Mouse (Mus musculus) heart, embryonic 11.5 days (tissue): ENCODE data around the gene Arid5b. TPM values are rescaled to one million over a fixed set of nuclear protein-coding genes. Genes with fewer than 3 reads are reported as not detected.

ENCODE experiments used
- ATAC-seq: fragments of 200-750 bp; cut with Nextera tagmentation; replicated peaks from 2 replicates; pipeline ENCODE4 v1.8.0; 2017; ENCODE audit warnings: moderate library complexity; ENCODE audit not compliant: insufficient number of reproducible peaks, low FRiP score, low TSS enrichment
- H3K27ac ChIP-seq: fragments of 300-500 bp; sonication (generic); 2 replicates; pipeline ENCODE4 v1.5.1; 2014; ENCODE audit warnings: mild to moderate bottlenecking, low read depth, low read length
- H3K27me3 ChIP-seq: fragments of 300-500 bp; sonication (generic); 2 replicates; pipeline ENCODE4 v1.6.1; 2014; ENCODE audit warnings: mild to moderate bottlenecking, low read length, mixed read lengths; ENCODE audit not compliant: control insufficient read depth, insufficient read depth
- H3K36me3 ChIP-seq: fragments of 300-500 bp; sonication (generic); 2 replicates; pipeline ENCODE4 v1.6.1; 2014; ENCODE audit warnings: mild to moderate bottlenecking, low read length, moderate library complexity, mixed read lengths; ENCODE audit not compliant: control insufficient read depth, insufficient read depth
- H3K4me1 ChIP-seq: fragments of 300-500 bp; sonication (generic); 2 replicates; pipeline ENCODE4 v1.6.1; 2014; ENCODE audit warnings: low read length; ENCODE audit not compliant: control insufficient read depth, insufficient read depth
- H3K4me2 ChIP-seq: fragments of 300-500 bp; sonication (generic); 2 replicates; pipeline ENCODE4 v1.6.1; 2014; ENCODE audit warnings: mild to moderate bottlenecking, moderate library complexity
- H3K4me3 ChIP-seq: fragments of 300-500 bp; sonication (generic); 2 replicates; pipeline ENCODE4 v1.5.1; 2014; ENCODE audit warnings: low read depth, low read length
- H3K9ac ChIP-seq: fragments of 300-500 bp; sonication (generic); 2 replicates; pipeline ENCODE4 v1.6.1; 2014; ENCODE audit warnings: mild to moderate bottlenecking, low read depth, low read length, moderate library complexity
- H3K9me3 ChIP-seq: fragments of 300-500 bp; sonication (generic); replicated peaks from 2 replicates; pipeline ENCODE4 v1.6.1; 2016; ENCODE audit warnings: low read length; ENCODE audit not compliant: control insufficient read depth
- WGBS: fragments of 180-500 bp; shearing (Covaris S2); extraction: QIAGEN DNeasy Blood & Tissue Kit; methylation state at CpG from one replicate; pipeline ENCODE4 v1.1.7; 2014; ENCODE audit not compliant: insufficient replicate concordance; 5-methylcytosine and 5-hydroxymethylcytosine counted together
- polyA plus RNA-seq: library from polyadenylated mRNA; unstranded; fragments of >200 nt; fragmentation: Nextera tagmentation; extraction: Ambion mirVana; gene quantifications from 2 replicates; pipeline ENCODE4 v1.2.1, GENCODE M21; 2014

Gene Arid5b
- polyA plus RNA-seq, 1 experiment from 2014 or later: 21.1 TPM

DNA sequence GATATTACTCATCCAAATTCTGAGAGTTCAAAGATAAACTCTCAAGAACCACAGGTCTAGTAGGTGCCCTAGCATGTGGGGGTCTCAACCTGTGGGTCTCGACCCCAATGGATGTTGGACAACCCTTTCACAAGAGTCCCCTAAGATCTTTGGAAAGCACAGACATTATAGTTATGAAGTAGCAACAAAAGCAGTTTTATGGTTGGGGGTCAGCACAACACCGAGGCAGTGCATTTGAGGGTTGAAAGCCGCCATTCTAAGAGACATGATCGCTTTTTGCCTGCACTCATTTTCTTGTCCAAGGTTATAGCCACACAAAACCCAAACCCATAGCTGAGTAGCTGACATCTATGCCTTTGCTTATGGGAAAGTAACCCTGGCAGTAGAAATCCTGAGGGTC, 105.6 kb downstream of the Arid5b start:
- no peak for ATAC-seq
- Histone ChIP-seq H3K9me3 (no peaks in the 10 kb centered on the region), H3K4me1 (peaks cover 14% of the 10 kb centered on the region), H3K9ac (no peak overlapping the region), H3K27me3 (no peaks in the 10 kb centered on the region), H3K27ac (no peak overlapping the region), H3K36me3 (no peaks in the 10 kb centered on the region), H3K4me2 (no peak overlapping the region), H3K4me3 (no peak overlapping the region)
- WGBS: 87% methylated on average over 4 of the region's 4 CpGs

DNA sequence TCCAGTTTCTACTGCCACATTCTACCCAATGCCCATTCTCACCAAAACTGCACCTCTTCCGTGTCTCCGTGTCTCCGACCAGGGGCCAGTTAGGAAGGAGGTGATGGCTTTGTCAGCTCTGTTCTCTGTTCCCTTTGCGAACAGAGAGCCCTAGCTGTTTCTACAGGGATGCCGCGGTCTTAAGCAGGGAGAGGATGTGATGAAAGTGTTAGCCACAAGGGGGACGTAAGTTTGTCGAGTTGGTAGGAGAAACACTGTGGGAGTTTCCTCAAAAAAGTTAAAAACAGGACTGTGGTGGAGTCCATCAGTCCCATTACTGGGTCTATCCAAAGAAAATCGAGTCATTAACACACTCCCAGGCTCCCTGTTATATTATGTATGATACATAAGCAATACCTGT, 106.6 kb downstream of the Arid5b start:
- no peaks in the 10 kb centered on the region for H3K9me3 ChIP-seq
- peaks cover 23% of the 10 kb centered on the region for H3K4me1 ChIP-seq
- no peaks in the 10 kb centered on the region for H3K36me3 ChIP-seq
- ATAC-seq: no peak
- H3K27ac ChIP-seq: no peak overlapping the region
- H3K4me2 ChIP-seq: no peak overlapping the region
- no peak overlapping the region for H3K9ac ChIP-seq
- no peak overlapping the region for H3K4me3 ChIP-seq
- WGBS: 53% methylated on average over 9 of the region's 9 CpGs
- no peaks in the 10 kb centered on the region for H3K27me3 ChIP-seq

DNA sequence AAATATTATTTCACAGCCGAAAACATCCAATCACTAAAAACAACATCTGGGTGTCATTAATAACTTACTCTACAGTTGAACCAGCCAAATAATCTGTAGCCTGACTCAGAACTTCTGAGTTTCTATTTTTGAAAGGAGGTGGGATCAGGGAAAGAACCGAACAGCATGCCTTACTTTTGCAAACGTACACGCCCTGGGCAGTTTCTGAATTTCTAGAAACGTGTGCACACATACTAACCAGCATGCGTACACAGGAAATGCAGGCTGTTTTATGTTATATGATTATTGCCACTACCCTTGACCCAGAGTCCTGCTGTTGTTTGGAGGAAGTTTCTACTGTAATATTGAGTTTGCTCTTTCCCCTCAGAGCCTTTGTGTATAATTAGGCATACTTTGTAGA, 109.9 kb downstream of the Arid5b start:
- Histone ChIP-seq H3K9me3 (no peaks in the 10 kb centered on the region), H3K4me1 (peaks cover 30% of the 10 kb centered on the region), H3K4me2 (no peak overlapping the region), H3K36me3 (no peaks in the 10 kb centered on the region), H3K9ac (no peak overlapping the region), H3K27me3 (no peaks in the 10 kb centered on the region), H3K4me3 (no peak overlapping the region), H3K27ac (peak overlapping the region; percentile 51)
- no peak for ATAC-seq
- WGBS: 62% methylated on average over 6 of the region's 6 CpGs

DNA sequence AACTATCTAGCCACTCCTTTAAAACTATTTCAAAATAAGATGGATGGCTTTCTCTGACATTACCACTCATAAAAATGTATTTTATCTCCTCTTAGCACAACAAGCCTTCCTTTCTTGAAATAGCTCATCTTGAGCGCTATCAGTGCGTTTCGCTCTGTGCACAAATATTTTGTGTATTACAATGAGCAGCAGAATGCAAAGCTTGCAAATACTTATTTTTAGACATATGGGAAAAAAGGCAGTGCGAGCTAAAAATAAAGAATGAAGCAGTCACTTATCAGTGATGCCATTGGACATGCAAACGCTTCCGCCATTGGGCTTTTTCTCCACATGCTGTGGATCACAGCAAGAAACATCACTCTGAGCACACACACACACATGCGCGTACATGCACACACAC, 110.4 kb downstream of the Arid5b start:
- no peak for ATAC-seq
- H3K27ac ChIP-seq: peak overlapping the region; percentile 64
- 66% methylated on average over 8 of the region's 8 CpGs for WGBS
- H3K4me2 ChIP-seq: no peak overlapping the region
- no peaks in the 10 kb centered on the region for H3K27me3 ChIP-seq
- no peak overlapping the region for H3K9ac ChIP-seq
- H3K4me3 ChIP-seq: no peak overlapping the region
- H3K4me1 ChIP-seq: peaks cover 30% of the 10 kb centered on the region
- no peaks in the 10 kb centered on the region for H3K36me3 ChIP-seq
- no peaks in the 10 kb centered on the region for H3K9me3 ChIP-seq

DNA sequence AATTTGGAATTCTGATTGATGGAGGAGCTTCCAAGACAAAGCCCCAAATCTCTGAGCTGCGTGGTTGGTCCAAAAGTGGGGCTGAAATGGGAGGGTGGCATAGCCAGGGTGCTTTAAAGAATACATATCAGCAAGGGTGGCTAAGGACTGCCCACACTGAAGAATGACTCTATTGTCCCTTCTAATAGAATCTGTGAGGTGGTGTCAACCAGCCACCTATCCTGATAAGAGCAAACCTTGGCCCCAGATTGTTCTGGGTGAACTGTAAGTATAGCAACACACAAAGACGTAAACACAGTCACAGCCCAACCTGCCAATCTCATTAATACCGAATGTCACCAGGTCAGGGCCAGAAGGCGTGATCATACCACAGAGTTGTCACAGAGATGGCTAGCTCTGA, 111.4 kb downstream of the Arid5b start:
- no peak for ATAC-seq
- Histone ChIP-seq H3K4me3 (no peak overlapping the region), H3K9me3 (no peaks in the 10 kb centered on the region), H3K9ac (no peak overlapping the region; the same call in 1 of the 2 replicates), H3K4me2 (no peak overlapping the region), H3K27ac (peak overlapping the region; percentile 64), H3K4me1 (peaks cover 30% of the 10 kb centered on the region), H3K27me3 (no peaks in the 10 kb centered on the region), H3K36me3 (no peaks in the 10 kb centered on the region)
- 53% methylated on average over 4 of the region's 4 CpGs for WGBS

DNA sequence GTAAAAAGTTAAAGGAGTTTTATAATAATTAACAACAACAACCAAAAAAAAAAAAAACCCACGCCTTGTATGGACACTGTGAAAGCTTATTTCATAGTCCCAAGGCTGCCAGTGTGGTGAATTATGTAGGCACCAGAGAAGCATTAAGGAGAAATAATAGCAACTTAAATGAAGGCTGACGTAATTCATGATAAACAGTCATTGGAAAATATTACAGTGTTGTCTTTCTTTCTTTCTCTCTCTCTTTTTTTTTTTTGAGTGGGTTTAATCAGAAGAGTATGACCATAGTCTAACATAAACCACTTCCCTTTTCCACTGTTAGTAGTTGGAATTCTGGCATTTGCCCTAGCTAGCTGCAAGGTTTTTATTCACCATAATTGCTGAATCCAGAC, 111.8 kb downstream of the Arid5b start:
- no peak for ATAC-seq
- WGBS: 79% methylated on average over 2 of the region's 2 CpGs
- Histone ChIP-seq H3K9me3 (no peaks in the 10 kb centered on the region), H3K4me1 (peaks cover 30% of the 10 kb centered on the region), H3K9ac (no peak overlapping the region; the same call in 1 of the 2 replicates), H3K27me3 (no peaks in the 10 kb centered on the region), H3K4me2 (no peak overlapping the region), H3K27ac (no peak overlapping the region), H3K4me3 (no peak overlapping the region), H3K36me3 (no peaks in the 10 kb centered on the region)

DNA sequence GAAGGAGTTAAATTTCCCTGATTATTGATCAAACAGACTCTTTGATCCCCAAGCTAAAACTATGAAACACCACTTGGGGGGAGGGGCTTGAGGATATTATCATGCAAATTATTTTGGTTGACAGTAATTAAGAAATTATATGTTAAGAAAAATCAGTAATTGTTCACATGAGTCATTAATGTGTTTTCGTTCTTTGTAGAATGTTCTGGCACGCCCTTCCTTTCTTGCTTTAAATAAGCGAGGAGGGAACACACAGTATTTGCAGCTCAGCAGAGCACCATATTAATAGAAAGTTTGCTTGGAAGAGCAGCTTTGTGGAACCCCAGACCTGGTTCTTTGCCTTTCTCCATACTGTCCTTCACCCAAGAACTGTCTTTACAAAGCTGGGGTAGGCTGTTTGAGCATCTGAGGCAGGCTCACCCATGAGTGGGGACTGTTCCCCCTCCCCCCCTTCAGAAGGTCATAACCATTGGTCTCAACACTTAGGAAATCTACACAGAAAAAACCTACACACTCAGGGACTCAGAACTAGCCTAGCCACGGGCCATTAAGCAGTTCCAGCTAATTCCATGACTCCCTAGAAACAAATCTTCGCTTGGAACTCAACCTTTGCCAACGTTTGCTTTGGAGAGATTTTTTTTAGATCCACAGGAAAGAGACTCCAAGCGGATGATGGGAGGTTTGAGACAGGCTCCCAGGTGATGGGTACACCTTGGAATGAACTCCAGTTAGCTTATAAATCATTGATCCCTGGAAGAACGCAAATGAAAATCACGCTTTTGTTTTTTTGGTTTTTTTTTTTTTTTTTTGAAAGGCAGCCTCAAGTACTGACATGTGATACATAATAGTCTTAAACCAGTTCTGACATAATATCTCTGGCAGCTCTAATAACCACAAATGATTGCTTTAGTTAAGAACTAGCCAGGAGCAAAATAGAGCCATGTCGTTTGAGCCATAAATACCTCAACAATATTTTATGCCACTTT, 112.5 kb downstream of the Arid5b start:
- no peaks in the 10 kb centered on the region for H3K9me3 ChIP-seq
- H3K4me2 ChIP-seq: no peak overlapping the region
- H3K27me3 ChIP-seq: no peaks in the 10 kb centered on the region
- H3K4me3 ChIP-seq: no peak overlapping the region
- 67% methylated on average over 10 of the region's 10 CpGs for WGBS
- H3K36me3 ChIP-seq: no peaks in the 10 kb centered on the region
- H3K27ac ChIP-seq: peak overlapping the region; percentile 31; the same call in 1 of the 2 replicates
- H3K9ac ChIP-seq: no peak overlapping the region
- ATAC-seq: no peak
- peaks cover 30% of the 10 kb centered on the region for H3K4me1 ChIP-seq

DNA sequence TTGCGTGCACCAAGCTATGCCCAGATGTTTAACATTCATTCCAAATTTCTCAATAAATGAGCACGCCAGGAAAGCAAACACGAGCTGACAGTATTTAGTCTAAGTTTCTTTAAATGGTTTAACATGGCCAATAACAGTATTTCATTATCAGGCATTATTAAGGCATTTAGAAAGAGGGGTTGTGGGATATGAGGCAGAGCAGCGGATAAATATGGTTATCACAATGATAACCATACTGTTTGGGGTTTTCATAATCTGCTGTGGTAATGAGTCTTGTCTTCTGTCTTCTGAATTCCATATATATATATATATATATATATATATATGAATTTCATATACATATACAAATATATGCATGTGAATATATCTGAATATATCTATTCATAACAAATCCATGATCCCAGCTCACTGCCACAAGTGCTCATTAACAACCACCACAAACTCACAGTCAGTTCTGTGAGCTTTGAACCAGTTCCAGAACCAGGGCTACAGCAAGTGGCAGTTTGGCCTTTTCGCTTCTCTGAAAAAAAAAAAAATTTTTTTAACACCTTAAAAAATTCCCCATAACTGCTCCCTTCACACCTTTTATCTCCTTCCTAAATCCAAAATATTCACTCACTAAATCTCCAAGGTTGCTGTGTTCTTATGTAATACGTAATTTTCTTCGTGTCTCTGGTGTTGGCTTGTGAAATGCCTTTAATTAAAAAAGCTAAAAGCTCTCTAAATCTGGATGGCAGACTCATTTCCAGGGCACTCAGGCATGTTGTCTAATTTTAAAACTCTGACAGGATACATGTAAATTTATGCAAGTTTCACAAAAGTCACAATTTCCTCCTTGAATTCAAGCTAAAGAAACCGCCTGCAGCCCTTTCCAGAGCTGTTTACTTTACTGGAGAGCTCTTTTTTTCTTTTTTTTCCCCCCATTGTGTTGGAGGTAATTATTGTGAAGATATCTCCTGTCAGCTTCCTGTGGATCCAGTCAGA, 113.5 kb downstream of the Arid5b start:
- Histone ChIP-seq H3K27me3 (no peaks in the 10 kb centered on the region), H3K4me1 (peaks cover 30% of the 10 kb centered on the region), H3K36me3 (no peaks in the 10 kb centered on the region), H3K4me2 (no peak overlapping the region), H3K9ac (no peak overlapping the region), H3K4me3 (no peak overlapping the region), H3K27ac (no peak overlapping the region), H3K9me3 (no peaks in the 10 kb centered on the region)
- 78% methylated on average over 8 of the region's 8 CpGs for WGBS
- ATAC-seq: no peak
